Comparison of ENCODE assay signal across 17 mouse cellular contexts in genomic region chr12:8393976-8394375, GRCm38 (mm10).
"Had no signal": no experiment of that assay in that cellular context is flagged by ENCODE, and none has a peak within 500 bp of the region (broad histone marks: within the 10 kb centered on the region; RNA-seq: fewer than 3 reads in every experiment).

No protein-coding gene starts in this region.

- H3K27me3 ChIP-seq: neural tube, embryonic 13.5 days; neural tube, embryonic 15.5 days; stomach, embryonic 15.5 days had no signal

- H3K4me3 ChIP-seq: midbrain, embryonic 10.5 days; myocyte; neural tube, embryonic 13.5 days; neural tube, embryonic 15.5 days; stomach, embryonic 15.5 days had no signal

- ATAC-seq: midbrain, embryonic 16.5 days had no signal

- H3K9ac ChIP-seq: liver, embryonic 14.5 days; lung, embryonic 14.5 days; neural tube, embryonic 13.5 days; neural tube, embryonic 15.5 days; stomach, embryonic 15.5 days had no signal

- H3K9me3 ChIP-seq: midbrain, embryonic 10.5 days; neural tube, embryonic 13.5 days; neural tube, embryonic 15.5 days; stomach, embryonic 15.5 days had no signal

- H3K4me1 ChIP-seq: stomach, embryonic 15.5 days had no signal

- H3K36me3 ChIP-seq: midbrain, embryonic 10.5 days; neural tube, embryonic 13.5 days; neural tube, embryonic 15.5 days; stomach, embryonic 15.5 days had no signal

- H3K27ac ChIP-seq: liver, embryonic 14.5 days; neural tube, embryonic 15.5 days; stomach, embryonic 15.5 days; stomach, postnatal 0 days had no signal

- DNase-seq: lung, adult 18-20 months; lung, embryonic 14.5 days; lung, postnatal 10 days; lung, postnatal 4 days; midbrain, embryonic 14.5 days; right cerebral cortex, postnatal 14 days; thymus, adult 2 months; thymus, postnatal 25 days; thymus, postnatal 4 days had no signal

- H3K4me2 ChIP-seq: lung, embryonic 14.5 days; neural tube, embryonic 13.5 days; neural tube, embryonic 15.5 days; stomach, embryonic 15.5 days had no signal
